Mouse (Mus musculus) cerebellum, adult 11-12 months (tissue): ENCODE measurements around the gene En2.

Experiments used
- DNase-seq: peaks from one replicate; pipeline ENCODE4 v3.0.0; 2022

En2 gene

DNA sequence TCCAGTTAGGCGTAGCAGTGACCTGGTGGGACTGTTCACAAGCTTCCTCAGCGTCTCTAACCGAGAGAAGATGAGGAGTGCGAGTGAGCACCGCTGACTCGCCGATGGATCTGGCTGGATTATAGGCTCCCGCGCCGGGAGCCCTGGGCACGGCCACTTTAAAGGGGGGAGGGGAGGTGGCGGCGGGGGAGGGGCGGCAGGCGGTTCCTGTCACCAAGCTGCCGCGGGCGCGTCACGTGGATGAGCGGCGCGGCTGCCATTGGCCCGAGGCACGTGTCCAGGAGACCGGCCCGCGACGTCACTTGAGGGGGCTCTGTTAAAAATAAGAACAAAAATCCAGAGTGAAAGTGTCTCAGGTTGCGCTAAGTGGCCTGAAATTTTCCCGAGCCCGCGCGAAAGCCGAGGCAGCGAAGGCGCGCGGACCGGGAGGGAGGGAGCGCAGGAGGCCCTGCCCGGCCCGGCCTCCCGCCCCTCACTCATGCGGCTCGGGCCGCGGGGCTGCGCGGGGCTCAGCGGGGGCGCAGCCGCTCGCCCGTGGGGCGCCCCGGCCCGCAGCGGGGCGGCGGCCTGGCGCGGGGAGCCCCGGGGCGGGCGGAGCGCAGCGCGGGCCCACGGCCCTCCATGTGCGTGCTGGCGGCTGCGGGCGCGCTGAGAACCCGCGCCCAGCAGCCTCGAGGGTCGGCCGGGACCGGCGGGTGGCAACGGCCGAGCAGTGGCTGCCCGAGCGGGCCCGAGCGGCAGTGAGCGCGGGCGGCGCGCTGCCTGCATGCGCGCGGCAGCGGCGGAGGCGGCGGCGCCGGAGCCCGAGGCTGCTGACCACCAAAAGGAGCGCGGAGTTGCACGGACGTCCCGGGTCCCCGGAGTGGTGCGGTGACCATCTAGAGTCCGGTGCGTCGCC, at the start of gene En2:
Gene En2 (plus strand): TSS at position 337 of the 898 bp plus-strand sequence.
- DNase-seq: peak; percentile 97

DNA sequence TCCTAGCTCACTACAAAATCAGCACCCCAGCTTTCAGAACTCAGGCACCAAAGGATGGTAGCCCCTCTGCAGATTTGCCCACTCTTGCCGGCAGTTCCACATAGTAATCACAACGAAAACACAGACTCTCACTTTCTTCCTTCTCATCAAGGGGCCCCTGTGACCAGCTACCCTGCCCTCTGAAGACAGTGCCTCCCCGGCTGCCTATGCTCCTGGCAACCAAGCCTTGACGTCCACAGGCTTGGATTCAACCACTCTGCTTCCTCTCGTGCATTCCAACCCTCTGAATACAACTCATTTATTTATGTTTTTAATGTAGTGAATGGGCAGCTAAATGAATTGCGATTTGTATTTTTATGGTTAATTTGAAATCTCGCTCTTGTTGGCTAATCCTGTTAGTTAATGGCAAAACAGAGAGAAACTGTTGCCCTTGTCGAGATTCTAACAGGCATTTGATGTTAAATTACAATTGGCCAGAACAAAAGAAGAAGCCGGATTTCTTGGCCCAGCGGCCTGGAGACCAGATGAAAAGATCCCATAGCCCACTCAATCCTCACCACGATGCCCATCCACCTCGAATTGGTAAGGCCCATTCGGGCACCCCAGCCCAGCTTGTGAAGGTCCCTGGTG, 48.1 kb upstream of the En2 start:
- no peak for DNase-seq

DNA sequence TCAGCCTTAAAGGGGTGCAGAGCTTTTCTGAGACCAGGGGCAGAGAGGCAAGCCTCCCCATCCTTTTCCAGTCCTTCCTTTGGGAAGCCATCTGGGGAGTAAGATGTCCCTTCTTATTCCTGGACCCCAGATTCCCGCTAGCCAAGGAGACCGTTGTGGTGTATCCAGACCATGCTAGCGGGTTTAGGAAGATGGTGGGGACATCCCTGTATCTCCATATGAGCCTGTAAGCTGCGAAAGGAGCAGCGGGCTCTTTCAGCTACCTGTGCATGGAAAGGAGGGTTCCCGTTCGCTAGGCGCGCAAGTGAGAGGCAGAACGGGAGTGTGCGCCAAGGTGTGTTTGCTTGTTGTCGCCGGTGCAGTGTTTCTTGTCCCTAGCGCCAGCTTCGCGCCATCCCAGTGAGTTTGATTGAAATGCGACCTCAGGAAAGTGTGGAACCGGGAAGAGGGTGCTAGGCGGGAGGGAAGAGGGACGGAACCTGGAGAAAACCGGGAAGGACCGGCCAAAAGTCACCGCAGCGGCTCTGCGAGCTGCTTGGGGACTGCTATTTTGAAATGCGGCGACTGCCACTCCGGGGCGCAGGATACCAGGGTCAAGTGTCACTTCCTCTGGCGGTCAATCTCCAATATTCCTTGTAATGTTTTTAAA, 47.5 kb upstream of the En2 start:
- DNase-seq: peak; percentile 67

GRCm38 (mm10) chr5:28118531-28118925, 47.0 kb upstream of the En2 start:
- no peak for DNase-seq

- no peak for DNase-seq
Observed at GRCm38 (mm10) chr5:28119576-28119975, 45.9 kb upstream of the En2 start.

- peak; percentile 89 for DNase-seq
Observed at GRCm38 (mm10) chr5:28122491-28123454, 42.7 kb upstream of the En2 start.

DNA sequence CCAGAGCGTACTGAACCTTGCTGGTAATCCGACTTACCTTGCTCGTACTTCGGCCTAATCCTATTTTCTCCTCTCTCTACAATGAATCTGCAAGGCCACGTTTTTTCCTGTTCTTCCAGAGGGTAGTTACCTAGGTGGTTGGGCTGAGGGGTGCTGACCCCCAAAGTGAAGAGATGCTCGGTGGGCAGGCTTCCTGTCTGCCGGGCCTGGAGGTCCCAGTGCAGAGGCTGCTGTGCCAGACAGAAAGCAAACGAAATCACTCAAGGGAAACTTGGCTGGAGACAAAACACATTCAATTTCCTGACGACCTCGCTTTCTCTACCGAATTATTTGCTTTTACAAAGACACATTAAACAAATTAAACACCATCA, 42.1 kb upstream of the En2 start:
- peak; percentile 44 for DNase-seq

DNA sequence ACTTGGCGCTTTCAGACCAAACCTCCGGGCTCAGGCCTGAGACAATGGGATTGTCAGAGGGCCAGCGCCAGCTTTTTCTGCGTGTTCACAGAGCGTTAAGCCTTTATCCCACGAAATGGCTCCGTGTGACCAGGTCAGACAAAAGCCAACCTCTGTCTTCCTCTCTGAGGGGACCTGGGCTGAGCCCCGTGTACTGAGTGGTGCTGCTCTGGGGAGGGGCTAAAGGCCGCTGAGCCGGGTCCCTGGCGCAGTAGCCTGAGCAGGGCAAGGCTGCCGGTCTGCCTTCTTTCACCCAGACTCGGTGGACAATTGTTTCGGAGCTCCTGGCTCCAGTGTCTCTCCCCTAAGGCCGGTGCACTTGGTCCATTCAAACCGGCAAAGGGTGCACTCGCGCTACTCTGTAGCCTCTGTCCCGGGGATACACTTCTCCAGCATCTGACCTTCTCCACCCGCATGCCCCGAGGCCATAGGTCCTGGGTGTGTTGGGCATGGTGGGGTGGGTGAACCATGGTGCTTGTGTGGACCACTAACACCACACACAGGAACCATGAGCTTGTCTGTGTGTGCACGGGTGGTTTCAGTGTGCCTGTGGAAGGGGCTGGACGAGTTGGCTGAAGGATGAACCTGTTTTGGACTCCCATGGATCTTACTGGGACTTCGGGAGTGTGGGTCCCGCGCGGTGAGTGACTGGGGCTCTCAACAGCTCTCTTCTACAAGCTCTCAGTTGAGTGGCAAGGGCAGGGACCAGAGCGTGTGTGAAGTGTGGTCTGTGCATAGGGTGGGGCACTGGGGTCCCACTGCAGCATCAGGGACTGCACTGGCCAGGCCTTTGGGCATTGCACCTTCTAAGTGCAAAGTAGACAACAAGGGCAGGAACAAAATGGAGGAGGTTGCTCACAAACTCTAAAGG, 40.9 kb upstream of the En2 start:
- peak; percentile 39 for DNase-seq

DNA sequence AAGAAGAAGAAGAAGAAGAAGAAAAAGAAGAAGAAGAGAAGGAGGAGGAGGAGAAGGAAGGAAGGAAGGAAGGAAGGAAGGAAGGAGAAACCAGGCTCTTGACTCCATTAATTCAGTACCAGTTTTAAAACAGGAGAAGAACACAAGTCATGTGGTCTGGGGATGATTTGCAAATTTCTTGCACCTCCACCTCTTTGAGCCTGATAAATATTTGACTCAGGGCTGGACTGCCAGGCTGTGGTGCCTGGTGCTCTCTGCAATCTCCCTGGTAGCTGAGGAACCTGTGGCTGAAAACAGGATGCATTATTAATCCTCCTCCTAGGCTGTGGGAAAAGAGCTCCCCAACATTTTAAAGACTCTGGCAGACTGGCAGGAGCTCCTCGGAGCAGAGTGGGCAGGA, 36.6 kb upstream of the En2 start:
- DNase-seq: no peak

GRCm38 (mm10) chr5:28132231-28132630, 33.3 kb upstream of the En2 start:
- no peak for DNase-seq

GRCm38 (mm10) chr5:28136438-28136837, 29.1 kb upstream of the En2 start:
- DNase-seq: no peak

DNA sequence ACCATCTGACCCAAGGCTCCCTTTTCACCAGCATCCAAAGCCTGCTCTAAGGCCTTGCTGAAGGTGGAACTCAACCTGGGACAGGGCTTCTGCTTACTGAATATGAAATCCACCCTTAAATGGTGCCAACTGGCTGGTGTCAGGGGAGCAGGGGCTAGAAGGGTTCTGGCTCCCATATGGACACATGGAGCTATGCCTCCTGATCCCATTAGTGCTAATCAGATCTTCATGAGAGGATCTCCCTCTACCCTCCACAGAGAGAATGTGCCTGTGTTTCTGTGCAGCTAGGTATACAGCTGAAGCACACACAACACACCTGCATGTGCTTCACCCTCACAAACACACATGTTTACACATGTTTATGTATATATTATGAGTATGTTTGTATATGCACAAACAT, 20.9 kb upstream of the En2 start:
- DNase-seq: no peak

- no peak for DNase-seq
Observed at GRCm38 (mm10) chr5:28146018-28146417, 19.5 kb upstream of the En2 start.

- peak; percentile 90 for DNase-seq
Observed at GRCm38 (mm10) chr5:28148473-28148872, 17.0 kb upstream of the En2 start.

GRCm38 (mm10) chr5:28149436-28149835, 16.1 kb upstream of the En2 start:
- peak; percentile 82 for DNase-seq

- no peak for DNase-seq
Observed at GRCm38 (mm10) chr5:28157044-28157730, 8.3 kb upstream of the En2 start.

- DNase-seq: no peak
Observed at GRCm38 (mm10) chr5:28157781-28158180, 7.7 kb upstream of the En2 start.

DNA sequence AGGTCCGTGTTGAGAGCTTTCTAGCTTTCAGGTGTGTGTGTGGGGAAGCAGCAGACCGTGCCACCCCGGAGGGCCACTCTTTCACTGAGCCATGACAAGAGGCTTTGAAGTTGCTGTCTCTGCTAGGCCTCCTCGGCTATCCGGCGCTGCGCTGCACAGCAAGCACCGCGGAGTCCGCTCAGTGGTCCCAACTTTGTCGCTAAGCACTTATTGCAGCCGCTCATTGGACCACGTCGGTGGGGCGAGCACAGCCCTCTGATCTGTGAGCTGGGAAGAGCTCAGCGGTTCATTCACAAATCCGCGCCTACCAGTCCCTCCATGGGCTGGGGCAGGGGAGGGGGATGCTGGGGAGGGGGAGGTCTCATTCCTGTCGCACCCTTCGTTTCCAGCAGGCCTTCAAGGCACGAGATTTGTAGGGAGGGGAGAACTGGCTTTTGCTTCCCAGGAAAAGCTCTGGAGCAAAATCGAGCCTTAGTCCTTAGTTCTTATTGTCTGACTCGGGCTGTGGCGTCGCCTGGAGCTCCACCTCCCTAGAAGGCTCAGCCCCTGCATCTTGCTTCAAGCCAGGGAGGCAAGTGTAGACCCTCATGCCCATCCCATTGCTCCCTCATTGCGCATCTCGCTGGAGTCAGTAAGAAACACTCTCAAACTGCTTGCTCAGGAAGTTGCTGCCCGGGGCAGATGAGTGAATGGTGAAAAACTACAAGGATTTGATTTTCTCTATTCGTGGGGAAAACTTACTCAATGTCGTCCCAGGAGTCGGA, 7.0 kb upstream of the En2 start:
- peak; percentile 23 for DNase-seq

GRCm38 (mm10) chr5:28159072-28159458, 6.4 kb upstream of the En2 start:
- DNase-seq: peak; percentile 32

DNA sequence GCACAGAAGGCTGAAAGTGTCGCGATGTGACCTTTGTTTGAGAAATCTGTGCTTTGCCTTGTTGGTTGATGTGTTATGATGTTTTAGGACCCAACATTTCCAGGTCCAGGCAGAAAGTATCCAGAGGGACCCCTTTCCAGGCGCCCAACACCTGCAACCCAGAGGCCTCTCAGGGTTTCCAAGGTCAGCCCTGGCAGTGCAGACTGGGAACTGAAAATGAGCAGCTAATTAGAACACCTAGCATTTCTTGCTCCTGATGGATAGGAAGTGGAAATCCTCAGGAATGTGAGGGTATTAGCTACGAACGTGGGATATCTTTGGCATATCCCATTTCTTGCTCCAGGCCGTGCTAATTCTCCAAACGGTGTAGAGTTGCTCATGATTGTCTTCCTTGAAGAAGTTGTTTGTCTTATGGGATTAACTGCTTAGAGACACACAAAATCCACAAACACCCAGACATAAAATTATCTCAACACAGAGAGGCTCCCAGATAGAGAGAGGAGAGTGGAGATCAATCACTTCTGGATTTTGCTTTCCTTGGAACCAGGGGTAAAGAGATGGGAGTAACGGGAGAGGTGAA, 5.5 kb upstream of the En2 start:
- no peak for DNase-seq
